Mouse (Mus musculus) gastrocnemius, adult 18-20 months (tissue): ENCODE results near the gene Pgpep1l. TPM values are rescaled to one million over a fixed set of nuclear protein-coding genes. Genes with fewer than 3 reads are reported as not detected.
"Not testable (repeated sequence)": the region's sequence is repeated elsewhere in the genome, so short reads cannot be mapped to it uniquely, and the experiment has no call there.

ENCODE experiments used
- DNase-seq: peaks from one replicate; pipeline ENCODE4 v3.0.0; 2021; ENCODE audit warnings: low spot score
- long read RNA-seq, 2 experiments: library from polyadenylated mRNA; stranded (forward); transcript quantifications; one replicate each; pipeline ENCODE4 v2.0.0; 2021
- total RNA-seq, 2 experiments: library from RNA; stranded (reverse); gene quantifications; 2 replicates each; pipeline ENCODE4 v1.2.3; 2021

Gene Pgpep1l
- 1 to 10 TPM; 4.2 to 4.6 TPM for total RNA-seq
- long read RNA-seq, experiment 1, partial matches to known transcripts, result 0 of 3 reads
- long read RNA-seq, experiment 1, other reads (novel, unspliced or antisense), result 3 of 3 reads
- long read RNA-seq, experiment 2, partial matches to known transcripts, result 0 of 3 reads
- long read RNA-seq, experiment 2, other reads (novel, unspliced or antisense), result 3 of 3 reads

DNA sequence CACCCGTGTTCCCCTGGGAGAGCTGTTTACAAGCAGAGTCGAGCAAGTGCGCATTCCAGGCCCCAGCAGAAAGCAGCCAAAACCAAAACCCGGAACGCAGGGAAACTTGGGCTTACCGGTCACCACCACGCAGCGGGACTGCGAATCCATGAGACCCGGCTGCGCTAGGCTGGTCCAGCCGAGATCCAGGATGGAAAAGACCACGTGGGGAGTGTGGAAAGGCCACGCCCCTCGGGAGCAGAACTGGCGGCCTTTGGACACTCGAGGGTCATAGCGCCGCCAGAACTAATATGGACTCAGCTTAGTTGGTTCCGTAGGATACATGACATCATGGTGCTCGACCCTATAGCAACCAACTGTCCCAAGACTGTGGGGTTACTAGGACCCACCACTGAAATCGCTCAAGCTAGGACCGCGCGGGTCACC lies at the start of gene Pgpep1l:
TSS of gene Pgpep1l (minus strand) at position 206 of the 426 bp plus-strand sequence.
- DNase-seq, result peak; percentile 53

DNA sequence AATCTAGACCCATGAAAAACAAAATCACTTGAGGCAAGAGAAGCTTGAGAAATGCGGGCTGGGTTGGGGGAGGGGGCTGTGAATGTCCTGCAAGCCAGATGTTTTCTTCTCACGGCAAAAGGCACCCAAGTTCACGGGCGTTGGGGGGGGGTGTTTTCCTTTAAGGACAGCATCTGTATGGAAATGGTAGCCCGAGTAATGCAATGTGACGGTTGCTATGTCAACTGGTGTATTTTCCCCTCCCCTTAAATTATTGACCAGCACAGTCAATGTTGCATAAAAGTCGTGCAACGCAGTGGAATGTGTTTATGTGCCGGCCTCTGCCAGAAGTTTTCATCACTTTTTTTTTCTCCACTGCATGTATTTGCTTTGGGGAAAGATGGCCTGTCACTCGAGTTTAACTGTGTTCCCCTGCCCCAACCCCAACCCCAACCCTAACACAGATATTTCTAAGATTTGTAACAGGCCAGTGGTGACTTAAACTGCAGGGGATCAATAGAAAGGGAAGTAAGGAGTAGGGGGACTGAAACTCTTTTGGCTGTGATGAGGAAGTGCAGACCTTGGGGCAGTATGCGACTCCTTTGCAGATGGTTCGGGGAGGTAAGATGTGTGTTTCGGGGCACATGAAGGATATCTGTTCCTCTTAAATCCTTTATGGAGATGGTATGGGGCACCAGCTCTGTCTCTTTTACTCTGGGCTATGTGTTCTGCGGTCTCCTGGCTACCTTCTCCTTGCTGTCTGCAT lies 49.2 kb upstream of the Pgpep1l start:
- DNase-seq, result no peak

DNA sequence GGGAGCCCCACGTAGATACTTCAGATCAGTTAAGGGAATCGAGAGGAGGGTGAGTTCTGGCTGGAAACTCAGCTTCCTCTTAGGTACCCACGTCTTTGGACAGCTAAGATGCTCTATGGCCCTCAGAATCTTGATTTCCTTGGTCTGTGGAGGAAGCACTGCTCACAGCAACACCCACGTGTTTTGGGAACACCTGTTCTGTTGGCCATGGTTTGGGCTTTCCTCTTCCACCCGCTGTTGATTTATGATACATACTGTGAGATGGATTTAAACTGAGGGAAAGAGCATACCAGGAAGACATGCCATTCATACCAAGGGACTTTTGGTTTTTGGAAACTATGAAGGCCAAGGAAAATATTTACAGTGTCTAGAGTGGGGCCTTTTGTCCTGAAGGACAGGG lies 48.4 kb upstream of the Pgpep1l start:
- DNase-seq, result no peak

DNA sequence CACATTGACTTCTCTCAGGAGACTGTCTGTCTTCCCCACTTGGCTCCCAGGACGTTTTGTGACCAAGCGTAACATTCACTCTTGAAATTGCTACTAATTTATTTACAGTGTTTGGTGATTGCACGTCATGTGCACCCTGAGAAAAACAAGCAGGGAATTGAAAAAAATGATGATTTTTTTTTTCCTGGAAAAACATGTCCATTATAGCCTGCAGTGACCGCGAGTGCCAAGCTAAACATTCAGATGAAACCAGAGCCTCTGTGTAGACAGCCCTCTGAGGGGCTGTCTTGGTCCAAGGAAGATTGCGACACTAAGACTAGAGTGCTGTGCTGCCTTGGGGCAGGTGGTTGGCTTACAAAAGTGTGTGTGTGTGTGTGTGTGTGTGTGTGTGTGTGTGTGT lies 47.4 kb upstream of the Pgpep1l start:
- peak; percentile 28 for DNase-seq

DNA sequence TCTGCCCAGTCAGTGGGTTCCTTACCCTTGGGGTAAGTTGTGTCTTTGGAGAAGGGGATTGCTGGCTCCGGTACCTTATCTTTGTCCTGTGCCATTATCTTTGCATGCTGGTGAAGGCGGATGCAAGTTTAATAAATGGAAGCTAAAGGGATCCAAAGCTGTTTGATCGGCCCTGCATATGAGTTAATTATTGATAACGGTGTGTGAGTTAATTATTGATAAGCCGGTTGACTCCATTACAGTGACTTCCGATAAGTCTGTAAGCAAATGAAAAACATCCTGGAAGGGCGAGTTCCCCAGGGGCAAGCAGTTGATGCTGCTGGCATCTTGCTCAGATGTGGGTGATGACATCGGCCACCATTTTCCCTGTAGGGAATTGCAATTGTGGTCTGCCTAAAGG lies 42.7 kb upstream of the Pgpep1l start:
- no peak for DNase-seq

DNA sequence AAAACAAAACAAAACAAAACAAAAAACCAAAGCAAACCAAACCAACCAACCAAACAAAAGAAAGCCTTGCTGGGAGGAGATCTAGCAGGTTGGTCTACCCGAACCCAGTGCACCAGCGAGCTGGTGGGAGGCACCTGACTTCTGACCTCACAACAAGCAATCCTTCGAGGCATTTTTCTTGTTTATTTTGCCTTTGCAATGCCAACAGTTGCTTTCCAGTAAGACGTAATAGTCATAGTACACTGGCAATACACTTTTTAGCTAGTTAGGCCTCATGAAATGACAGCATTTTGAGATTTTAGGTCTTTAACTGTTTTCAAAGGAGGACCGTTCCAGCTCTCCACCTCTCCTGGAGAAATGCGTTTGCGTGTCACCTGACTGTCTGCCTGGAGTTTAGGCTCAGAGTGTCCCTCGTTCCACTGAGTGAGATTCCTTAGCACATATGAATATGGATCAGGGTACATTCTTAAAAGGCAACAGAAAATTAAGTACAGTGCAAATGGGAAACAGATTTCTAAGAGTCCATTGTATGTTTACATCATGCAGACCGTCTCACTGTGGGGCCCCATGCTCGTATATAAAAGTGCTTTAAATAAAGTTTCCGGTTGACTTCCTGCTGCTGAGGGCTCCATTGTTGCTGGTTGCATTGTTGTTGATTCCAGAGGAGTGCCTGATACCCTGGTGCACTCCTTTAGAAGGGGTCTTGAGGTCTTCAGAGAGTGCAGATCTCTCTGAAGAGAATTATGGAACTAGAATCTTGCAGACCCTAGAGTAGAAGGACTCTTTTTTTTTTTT lies 41.9 kb upstream of the Pgpep1l start:
- no peak for DNase-seq

DNA sequence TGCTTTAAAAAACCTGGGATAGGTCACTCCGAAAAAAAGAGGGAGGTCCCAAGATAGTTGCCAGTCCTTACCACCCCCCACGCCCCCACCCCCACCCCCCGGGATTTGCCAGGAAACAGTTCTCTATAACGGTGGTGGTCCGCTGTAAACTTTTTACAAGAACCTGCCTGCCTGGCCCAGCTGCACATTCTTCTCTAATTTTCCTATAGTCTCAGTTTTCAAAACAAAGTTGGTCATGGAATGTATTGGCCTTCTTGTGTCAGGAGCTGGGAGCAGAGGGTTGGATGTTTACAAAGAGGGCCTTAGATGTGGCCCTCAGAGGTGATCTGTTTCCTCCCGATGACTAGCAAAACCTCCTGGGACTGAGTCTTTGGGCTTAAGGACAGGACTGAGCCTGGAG lies 39.7 kb upstream of the Pgpep1l start:
- DNase-seq, result no peak

DNA sequence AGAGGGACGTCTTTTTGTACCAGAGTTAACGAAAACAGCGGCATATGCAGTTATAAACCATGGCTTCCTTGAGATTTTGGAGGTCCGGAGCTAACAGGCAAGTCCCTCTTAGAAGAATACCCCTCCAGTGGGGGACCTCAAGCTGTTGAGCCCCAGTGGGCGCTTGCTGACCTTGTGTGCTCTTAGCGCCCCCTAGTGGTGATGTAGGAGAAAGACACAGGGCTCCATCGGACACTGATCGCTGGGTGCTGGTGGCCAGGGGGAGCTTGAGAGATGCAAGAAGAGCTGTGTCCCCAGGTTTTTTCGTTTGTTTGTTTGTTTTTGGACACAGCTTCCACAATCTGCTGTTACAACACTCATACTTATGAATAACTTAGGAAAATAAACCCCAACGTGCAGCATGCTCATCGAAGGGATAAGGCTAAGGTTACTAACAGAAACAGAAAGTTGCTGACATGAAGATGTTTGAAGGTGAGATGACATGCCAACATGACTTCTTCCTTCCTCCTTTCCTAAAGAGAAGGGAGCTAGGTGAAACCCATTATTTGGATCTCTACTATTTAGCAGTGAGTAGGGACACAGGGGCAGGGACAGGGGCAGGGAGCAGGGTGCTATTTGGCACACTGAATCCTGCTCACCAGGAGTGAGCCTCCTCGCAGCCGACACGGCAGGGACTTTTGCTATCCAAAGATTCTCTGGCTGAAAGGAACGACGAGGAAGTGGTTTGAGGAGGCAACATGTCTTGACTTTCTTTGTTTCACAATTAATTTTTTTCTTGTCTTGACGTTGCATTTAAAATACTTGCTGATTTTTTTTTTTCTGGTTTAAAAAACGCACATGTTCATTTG lies 38.8 kb upstream of the Pgpep1l start:
- peak; percentile 78 for DNase-seq

DNA sequence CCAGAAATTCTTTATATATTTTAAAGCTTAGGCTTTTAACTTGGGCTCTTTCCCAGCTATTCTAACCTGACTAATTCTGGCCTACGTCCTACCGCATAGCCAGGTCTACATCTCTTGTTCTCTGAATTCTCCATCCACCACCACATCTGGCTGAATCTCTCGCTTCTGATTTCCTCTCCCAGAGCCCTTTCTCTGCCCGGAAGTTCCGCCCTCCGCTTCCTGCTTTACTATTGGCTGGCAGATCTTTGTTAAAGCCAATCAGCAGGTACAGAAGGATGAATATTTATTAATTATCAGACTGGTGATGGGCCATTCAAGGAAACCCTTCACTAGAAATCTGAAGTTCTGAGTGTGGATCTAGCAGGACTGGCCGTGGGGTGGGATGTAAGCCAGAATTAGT lies 37.1 kb upstream of the Pgpep1l start:
- no peak for DNase-seq

DNA sequence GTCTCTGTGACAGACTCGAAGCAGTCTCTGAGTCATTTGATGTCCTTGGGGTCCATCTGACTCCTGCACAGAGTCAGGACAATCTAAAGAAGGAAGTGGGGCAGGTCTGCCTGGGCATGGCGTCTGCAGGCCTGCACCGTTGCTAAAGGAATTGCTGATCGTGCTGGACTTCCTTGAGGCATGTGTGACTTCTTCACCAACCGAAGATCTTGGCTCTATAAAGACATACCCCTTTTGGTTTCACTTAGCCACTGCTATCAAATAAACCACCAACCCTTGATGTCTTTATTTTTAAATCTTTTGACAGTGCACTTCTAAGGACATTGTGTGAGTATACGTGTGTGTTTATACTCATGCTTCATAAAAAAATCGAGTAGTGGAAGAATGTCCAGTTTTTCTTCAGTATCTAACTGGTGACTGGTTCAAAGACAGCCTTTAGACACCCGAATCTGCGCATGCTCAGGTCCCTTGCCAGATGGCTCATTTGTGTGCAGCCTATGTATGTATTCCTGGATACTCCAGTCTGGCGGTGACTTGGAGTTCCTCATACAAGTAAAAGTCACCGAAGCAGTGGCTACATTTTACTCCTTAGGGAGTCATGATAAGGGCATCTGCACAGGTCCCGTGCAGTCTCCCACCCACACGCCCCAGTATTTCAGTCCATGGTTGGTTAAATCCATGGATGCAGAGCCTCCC lies 34.5 kb upstream of the Pgpep1l start:
- no peak for DNase-seq

DNA sequence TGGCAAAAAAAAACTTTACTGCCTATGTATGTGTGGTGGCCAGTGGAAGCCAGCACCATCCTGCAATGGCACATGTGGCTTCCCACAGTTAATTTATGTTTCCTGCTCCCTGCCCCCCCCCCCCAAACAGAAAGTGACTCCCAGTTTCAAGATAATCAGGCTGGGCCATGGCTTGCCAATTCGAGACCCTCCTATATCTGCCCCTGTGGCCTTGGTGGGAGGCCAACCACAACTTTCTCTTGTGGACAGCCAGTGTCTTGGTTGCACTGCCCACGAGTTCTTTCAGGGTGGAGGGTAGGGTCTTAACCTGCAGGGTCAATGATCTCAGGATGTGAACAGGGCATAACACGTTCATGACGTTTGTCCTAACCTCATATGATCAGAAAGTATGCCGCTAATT lies 32.5 kb upstream of the Pgpep1l start:
- no peak for DNase-seq

DNA sequence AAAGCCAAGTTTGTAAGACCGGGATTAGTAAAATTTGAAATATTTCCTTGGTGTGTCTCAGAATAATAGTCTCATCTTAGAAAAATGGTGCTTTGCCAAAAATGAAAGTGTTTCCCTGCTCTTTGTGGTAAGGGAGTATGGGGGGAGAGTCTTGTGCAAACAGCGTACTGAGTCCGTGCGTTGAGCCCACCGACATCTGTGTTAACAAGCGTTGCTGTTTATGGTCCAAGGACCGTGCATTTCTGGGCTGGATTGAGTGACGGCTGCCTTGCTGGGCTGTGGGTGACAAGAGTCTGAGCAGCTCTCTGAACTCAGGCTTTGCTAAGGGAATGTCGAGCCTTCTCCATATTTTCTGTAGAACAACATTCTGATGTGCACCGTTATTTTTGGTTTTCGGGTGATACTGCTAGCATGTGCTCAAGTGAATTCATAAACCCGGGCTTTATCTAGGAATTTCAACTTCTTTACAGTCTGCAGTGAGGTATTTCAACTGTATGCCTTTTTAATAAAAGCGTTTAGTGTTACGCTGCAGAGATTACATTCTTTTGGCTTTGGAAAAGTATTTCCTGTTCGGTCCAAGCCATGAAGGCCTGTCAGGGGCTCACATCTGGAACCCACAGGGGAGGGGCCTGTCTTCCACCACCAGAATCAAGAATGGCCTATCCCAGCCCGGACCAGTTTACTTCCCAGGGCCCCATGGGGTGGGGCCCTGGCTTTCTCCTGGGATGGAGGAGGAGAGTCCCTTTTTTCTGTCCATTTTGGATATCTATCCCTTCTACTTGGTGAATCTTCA lies 30.2 kb upstream of the Pgpep1l start:
- DNase-seq, result no peak

DNA sequence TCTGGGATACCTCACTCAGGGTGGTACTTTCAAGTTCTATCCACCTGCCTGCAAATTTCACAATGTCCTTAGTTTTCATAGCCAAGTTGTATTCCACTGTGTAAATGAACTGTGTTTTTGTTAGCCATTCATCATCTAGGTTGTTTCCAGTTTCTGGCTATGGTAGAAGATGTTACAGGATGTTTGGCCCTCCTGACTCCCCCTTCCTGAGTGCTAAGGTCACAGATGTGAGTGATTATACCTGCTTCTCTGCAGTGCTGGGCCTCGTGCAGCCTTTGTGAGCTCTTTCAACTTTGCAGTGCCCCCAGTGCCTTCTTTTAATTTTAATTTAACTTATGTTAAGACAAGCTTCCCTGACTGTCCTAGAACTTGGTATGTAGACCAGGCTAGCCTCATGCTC lies 27.6 kb upstream of the Pgpep1l start:
- no peak for DNase-seq

DNA sequence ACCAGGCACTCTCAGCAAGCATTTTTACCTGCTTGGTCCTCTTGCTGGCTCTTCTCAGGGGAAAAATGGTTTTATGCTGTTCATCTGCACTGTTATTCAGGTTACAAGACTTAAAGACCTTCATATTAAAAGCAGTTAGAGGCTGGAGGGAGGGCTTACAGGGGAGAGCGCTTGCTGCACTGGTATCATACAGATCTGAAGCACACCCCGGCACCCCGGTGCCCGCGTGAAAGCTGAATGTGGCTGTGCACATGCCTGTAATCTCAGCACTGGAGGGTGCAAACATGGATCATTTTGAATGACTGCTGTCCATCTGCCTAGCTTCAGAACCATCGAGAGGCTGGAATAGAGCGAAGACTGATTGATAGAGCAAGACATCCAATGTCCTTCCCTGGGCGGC lies 25.0 kb upstream of the Pgpep1l start:
- no peak for DNase-seq

DNA sequence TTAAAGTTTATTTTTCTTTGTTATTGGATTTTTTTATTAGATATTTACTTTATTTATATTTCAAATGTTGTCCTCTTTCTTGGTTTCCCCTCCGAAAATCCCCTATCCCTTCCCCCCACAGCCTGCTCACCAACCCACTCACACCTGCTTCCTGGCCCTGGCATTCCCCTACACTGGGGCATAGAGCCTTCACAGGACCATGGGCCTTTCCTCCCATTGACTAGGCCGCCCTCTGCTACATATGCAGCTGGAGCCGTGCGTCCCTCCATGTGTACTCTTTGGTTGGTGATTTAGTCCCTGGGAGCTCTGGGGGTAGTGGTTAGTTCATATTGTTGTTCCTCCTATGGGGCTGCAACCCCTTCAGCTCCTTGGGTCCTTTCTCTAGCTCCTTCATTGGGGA lies 24.0 kb upstream of the Pgpep1l start:
- not testable (repeated sequence) for DNase-seq

DNA sequence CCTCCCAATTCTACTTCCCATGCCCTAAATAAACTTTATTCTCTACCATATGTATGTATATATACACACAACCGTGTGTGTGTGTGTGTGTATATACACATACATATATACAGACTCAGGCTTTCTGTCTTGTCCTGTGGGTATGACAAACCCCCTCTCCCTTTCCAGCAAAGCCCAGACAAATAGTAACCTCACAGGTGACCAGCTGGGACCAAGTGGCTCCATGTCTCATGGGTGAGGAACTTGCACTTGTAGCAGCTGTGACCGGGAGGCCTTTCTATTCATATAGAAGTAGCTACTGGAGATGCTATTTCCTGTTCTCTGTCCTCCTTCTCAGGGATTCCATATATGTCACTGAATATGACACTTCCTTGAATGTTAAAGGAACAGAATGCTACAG lies 23.5 kb upstream of the Pgpep1l start:
- no peak for DNase-seq

DNA sequence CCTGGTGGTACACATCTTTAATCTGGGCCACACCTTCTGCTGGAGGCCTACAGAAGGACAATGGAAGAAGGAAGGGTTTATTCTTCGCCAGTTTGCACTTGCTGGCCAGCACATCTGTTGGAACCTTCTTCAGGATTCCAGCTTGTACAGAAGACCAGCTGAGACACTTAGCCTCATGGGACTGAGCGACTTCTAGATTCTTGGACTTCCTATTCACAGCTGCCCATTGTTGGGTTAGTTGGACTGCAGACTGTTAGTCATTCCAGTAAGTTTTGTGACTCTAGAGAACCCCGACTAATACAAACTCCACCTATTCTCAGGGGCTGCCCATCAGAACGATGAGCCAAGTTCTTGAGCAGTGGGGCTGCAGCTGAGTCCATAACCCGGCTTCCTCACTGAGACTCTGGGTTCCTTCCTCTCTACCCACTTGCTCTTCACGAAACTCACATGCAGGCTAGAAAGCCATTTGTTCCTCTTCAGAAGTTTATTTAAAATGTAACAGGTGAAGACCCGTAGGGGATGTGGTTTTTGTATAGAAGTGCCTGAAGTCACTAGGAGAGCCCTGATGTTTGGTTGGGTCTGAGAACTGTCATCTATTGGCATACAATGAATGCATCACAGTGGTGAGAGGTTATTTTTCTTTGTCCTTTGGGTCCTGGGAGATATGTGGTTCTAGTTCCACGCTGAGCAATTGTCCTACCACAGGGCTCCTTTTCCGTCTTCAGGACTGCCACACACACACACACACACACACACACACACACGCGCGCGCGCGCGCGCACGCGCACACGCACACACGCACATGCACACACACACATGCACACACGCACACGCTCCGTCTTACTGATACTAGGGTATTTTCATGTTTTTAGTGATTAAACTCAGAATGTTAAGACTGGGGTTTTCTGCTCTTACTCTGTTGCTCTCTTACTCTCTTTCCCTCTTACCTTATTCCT lies 22.8 kb upstream of the Pgpep1l start:
- DNase-seq, result peak; percentile 8

DNA sequence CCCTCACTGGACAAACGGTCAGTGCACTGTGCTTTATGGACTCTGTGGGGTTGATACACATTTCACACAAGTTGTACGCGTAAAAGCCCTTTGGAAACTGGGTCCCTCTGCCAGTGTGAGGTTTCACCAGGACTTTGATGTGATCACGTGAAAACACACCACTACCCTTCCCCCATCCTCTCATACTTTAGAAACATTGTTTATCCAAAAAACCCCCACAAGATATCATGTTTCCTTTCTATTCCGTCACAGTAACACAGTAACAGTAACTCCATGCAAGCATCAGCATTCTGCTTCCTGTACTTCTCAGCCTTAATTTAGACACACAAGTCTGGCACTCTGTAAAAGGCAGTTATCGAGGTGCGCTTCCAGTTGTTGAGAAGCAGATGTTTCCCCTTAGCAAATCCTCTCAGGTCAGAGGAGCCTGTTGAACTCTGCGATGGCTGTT lies 21.8 kb upstream of the Pgpep1l start:
- DNase-seq, result no peak

DNA sequence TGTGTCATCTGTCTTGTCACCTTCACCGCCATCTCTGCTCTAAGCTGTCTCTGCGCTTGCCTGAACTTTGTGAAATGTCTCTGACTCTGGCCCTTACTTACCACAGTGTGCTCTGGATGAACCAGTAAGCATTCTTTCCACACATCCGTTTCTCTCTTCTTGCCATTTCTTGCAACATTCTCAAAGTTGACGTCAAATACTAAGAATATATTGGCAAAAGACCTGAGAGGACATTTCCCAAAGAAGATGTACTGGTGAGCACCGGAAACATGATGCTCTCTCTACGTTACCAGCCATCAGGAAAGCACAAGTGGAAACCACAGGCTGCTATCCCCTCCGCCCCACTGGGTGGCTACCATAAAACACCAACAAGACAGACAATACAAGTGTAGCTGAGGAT lies 19.7 kb upstream of the Pgpep1l start:
- DNase-seq, result peak; percentile 9
